Mouse (Mus musculus) midbrain, embryonic 11.5 days (tissue): ENCODE measurements around the gene Chmp1a. TPM values are rescaled to one million over a fixed set of nuclear protein-coding genes. Genes with fewer than 3 reads are reported as not detected.
"Not testable (repeated sequence)": the region's sequence is repeated elsewhere in the genome, so short reads cannot be mapped to it uniquely, and the experiment has no call there.

Experiments
- ATAC-seq: fragments of 200-750 bp; cut with Nextera tagmentation; 2 replicates; pipeline ENCODE4 v1.8.0; 2017; ENCODE audit warnings: moderate TSS enrichment, moderate library complexity; ENCODE audit not compliant: low FRiP score
- DNase-seq: peaks from one replicate; pipeline ENCODE4 v3.0.0; 2015; ENCODE audit warnings: low spot score; ENCODE audit errors: missing footprints
- H3K27ac ChIP-seq: fragments of 300-500 bp; sonication (generic); 2 replicates; pipeline ENCODE4 v1.5.1; 2014; ENCODE audit warnings: low read depth, low read length
- H3K27me3 ChIP-seq: fragments of 300-500 bp; sonication (generic); 2 replicates; pipeline ENCODE4 v1.6.1; 2014; ENCODE audit warnings: mild to moderate bottlenecking, low read length, moderate library complexity, mixed read lengths; ENCODE audit not compliant: control insufficient read depth, insufficient read depth
- H3K36me3 ChIP-seq: fragments of 300-500 bp; sonication (generic); 2 replicates; pipeline ENCODE4 v1.6.1; 2014; ENCODE audit warnings: mild to moderate bottlenecking, low read length, moderate library complexity, mixed read lengths; ENCODE audit not compliant: control insufficient read depth, insufficient read depth
- H3K4me1 ChIP-seq: fragments of 300-500 bp; sonication (generic); 2 replicates; pipeline ENCODE4 v1.6.1; 2014; ENCODE audit warnings: low read length; ENCODE audit not compliant: control insufficient read depth, insufficient read depth
- H3K4me2 ChIP-seq: fragments of 300-500 bp; sonication (generic); 2 replicates; pipeline ENCODE4 v1.6.1; 2014; ENCODE audit warnings: mild to moderate bottlenecking, moderate library complexity
- H3K4me3 ChIP-seq: fragments of 300-500 bp; sonication (generic); 2 replicates; pipeline ENCODE4 v1.5.1; 2014; ENCODE audit warnings: low read depth, low read length
- H3K9ac ChIP-seq: fragments of 300-500 bp; sonication (generic); 2 replicates; pipeline ENCODE4 v1.6.1; 2014; ENCODE audit warnings: low read length
- H3K9me3 ChIP-seq: fragments of 300-500 bp; sonication (generic); 2 replicates; pipeline ENCODE4 v1.6.1; 2016; ENCODE audit warnings: low read length; ENCODE audit not compliant: control insufficient read depth
- WGBS: fragments of 180-500 bp; shearing (Covaris S2); extraction: QIAGEN DNeasy Blood & Tissue Kit; methylation state at CpG from one replicate; pipeline ENCODE4 v1.1.7; 2014; 5-methylcytosine and 5-hydroxymethylcytosine counted together
- polyA plus RNA-seq: library from polyadenylated mRNA; unstranded; fragments of >200 nt; fragmentation: Nextera tagmentation; extraction: Ambion mirVana; gene quantifications from 2 replicates; pipeline ENCODE4 v1.2.1, GENCODE M21; 2014

The Chmp1a gene
- 92.7 and 104 TPM in 2 replicates for polyA plus RNA-seq

DNA sequence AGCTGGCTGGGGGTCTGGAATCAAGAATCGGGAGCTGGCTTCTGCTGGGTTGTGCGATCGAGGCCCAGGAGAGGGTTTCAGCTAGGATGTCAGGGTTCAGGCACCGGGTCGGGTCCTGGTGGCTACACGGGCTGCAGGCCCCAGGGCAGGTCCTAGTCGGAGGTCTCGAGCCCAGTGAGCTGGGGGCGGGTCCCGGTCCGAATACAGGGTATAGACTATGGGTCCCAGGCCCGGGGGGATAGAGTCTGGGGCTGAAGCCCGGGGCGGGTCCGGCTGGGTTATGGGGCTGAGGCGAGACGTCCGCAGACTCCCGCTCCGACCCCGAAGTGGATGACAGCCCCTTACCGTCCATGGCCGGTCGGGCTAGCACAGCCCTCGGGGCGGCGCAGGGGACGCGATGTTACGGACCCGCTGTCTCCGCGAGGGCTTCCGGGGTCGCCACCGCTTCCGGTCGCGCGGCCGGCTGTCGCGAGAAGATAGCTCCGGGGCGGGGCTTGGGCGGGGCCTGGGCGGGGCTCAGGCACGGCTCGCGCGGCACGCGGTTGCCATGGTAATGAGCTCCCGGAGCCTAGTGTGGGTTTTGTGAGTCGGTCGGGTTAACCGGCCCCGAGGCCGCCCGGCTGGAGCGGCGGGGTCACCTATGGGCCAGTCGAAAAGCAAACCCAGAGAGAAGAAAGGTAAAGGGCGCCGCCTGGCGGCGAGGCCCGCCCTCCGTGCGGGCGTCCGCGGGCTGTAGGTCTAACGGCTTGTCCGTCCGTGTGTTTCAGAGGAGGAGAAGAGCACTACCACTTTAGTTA lies at the start of gene Chmp1a, which contains the start of gene Spata33:
TSS of gene Chmp1a (minus strand) at position 443 of the 797 bp plus-strand sequence.
TSS of gene Spata33 (plus strand) at position 512 of the 797 bp plus-strand sequence.
- H3K4me3 ChIP-seq = peak within 1 kb of the TSS; percentile 89
- DNase-seq = peak; percentile 99
- ATAC-seq = peak; percentile 98
- peak within 1 kb of the TSS; percentile 92 for H3K9ac ChIP-seq
- peaks cover 13% of the 10 kb centered on the region for H3K36me3 ChIP-seq
- peak within 1 kb of the TSS; percentile 74 for H3K4me2 ChIP-seq
- H3K4me1 ChIP-seq = peaks cover 16% of the 10 kb centered on the region
- no peaks in the 10 kb centered on the region for H3K27me3 ChIP-seq
- WGBS = 1% methylated on average over 76 of the region's 76 CpGs
- peak within 1 kb of the TSS; percentile 62; the same call in 1 of the 2 replicates for H3K27ac ChIP-seq
- H3K9me3 ChIP-seq = no peaks in the 10 kb centered on the region

DNA sequence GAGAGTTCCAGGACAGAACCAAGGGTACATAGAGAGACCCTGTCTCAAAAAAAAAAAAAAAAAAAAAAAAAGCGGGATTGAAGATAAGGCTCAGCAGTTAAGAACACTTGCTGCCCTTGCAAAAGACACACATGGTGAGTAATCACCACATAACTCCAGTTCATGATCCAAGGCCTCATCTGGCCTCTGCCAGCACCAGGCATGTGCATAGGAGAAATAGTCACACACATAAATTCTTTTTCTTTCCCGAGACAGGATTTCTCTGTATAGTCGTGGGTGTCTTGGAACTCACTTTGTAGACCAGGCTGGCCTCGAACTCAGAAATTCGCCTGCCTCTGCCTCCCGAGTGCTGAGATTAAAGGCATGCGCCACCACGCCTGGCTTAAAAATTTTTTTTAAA lies 45.0 kb upstream of the Chmp1a start:
- not testable (repeated sequence) for H3K36me3 ChIP-seq, H3K9ac ChIP-seq, H3K4me2 ChIP-seq, H3K27me3 ChIP-seq, H3K27ac ChIP-seq, H3K9me3 ChIP-seq, ATAC-seq, DNase-seq, H3K4me3 ChIP-seq
- peaks cover 15% of the 10 kb centered on the region for H3K4me1 ChIP-seq
- 94% methylated on average over 8 of the region's 8 CpGs for WGBS

DNA sequence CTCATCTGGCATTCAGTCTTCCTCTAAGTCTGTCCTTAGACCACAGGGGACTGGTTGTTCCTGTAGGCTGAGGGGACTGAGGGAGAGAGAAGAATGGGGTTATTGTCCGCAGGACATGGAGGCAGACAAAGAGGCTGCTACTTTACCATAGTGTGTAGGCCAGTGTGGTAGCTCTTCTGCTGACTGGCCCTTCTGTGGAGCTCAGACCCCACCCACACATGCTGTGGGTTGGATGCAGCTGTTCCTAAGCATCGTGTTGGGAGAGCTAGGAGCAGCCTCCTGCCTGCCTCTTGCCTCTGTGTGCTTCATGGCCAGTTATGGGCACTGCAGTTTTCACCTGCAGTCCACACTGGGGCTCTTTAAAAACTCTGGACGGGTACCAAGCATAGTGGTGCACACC lies 44.6 kb upstream of the Chmp1a start:
- Histone ChIP-seq H3K9me3 (no peaks in the 10 kb centered on the region), H3K27ac (no peak overlapping the region), H3K36me3 (peaks cover 10% of the 10 kb centered on the region; the same call in 1 of the 2 replicates), H3K4me2 (no peak overlapping the region), H3K4me3 (no peak overlapping the region), H3K4me1 (peaks cover 15% of the 10 kb centered on the region), H3K9ac (no peak overlapping the region), H3K27me3 (no peaks in the 10 kb centered on the region)
- 76% methylated on average over 3 of the region's 3 CpGs for WGBS
- no peak for ATAC-seq
- DNase-seq = peak; percentile 39

DNA sequence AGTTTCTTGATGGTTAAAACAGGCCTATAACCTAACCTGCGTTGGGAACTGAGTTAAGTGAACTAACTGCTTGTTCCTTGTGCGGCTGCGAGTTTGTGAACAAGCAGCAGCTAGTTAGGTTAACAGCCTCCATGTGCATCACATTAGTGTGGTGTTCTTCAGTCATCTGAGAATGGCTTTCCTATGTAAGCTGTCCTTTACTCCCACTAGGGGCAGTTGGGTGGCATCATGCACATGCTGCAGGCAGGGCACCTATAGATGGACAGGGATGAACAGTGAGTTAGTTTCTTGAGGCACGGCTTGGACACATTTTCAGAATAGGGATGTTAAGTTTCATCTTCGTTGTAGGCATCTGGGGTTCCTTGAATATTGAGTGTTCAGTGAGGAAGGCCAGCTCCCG lies 42.6 kb upstream of the Chmp1a start:
- Histone ChIP-seq H3K9me3 (no peaks in the 10 kb centered on the region), H3K4me2 (peak overlapping the region; percentile 96), H3K27ac (no peak overlapping the region), H3K4me3 (peak overlapping the region; percentile 97), H3K4me1 (peaks cover 15% of the 10 kb centered on the region), H3K9ac (peak overlapping the region; percentile 97), H3K27me3 (no peaks in the 10 kb centered on the region), H3K36me3 (peaks cover 15% of the 10 kb centered on the region; the same call in 1 of the 2 replicates)
- ATAC-seq (no peak), DNase-seq (peak; percentile 8)
- 75% methylated on average over 6 of the region's 6 CpGs for WGBS

DNA sequence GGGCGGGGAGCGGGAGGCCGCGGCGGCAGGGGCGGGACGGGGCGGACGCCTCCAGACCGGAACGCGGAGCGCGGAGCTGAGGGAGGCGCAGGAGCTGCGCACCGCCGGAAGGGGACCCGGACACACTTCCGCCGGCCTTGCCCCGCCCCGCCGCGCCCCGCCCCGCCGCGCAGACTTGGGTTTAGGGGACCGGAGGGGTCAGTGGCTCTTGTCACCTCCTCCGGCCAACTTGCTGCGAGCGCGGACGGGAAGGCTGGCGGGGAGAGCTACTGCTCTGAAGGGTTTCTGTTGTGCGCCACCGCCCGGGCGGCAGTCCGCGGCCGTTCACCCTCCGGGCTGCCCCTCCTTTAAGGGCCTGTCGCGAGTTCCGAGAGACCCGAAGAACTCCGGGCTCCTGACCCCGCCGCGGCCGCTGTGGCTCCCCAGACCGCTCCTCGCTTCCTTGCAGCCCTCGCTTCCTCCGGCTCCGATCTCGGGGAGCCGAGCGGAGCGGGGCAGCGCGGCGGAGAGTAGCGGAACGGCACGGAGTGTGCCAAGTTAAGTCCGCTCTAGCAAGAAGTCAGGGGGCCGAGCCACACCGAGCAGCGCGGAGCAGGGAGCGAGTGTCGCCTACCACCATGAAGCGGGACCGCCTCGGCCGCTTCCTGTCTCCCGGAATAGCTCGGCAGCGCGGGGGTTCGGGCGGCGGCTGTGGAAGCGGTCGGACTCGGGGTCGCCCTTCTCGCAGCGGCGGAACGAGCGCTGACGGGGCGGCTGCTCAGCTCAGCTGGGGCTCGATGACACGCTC lies 41.7 kb upstream of the Chmp1a start, which contains the start of the genes Zfp276 and Vps9d1:
TSS of gene Zfp276 (plus strand) at position 97 of the 787 bp plus-strand sequence.
TSS of gene Vps9d1 (minus strand) at position 250 of the 787 bp plus-strand sequence.
- peak; percentile 98 for DNase-seq
- peaks cover 16% of the 10 kb centered on the region; the same call in 1 of the 2 replicates for H3K36me3 ChIP-seq

DNA sequence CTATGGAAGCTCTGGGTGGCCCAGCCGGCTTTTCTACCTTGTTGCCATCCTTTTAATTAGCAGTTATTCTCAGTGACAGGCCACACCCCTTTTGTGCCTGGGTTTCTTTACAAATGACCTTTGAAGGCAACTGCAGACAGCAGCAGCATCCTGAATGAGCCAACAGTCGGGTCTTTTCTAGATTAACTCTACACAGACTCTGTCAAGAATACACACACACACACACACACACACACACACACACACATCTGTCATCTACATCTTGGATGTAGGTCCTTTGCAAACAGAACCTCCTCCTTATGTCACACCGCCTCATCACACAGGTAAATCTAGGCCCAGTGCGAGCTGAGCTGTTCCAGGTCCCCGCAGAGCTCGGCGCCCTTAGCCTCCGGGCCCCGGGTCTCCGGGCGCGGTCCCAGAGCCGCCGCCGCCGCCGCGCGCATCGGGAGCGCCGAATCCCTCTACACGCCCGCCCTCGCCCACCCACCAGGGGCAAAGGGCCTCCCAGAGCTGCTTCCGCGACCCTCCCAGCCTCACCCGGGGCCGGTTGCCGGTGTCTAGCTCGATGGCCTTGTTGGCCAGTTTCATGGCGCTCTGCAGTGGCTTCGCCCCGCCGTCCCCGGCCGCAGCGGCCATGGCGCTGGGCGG lies 41.0 kb upstream of the Chmp1a start:
- DNase-seq = no peak
- under 1% methylated on average over 32 of the region's 40 CpGs for WGBS
- H3K36me3 ChIP-seq = peaks cover 19% of the 10 kb centered on the region; the same call in 1 of the 2 replicates

More for the DNA sequence above, 41.7 kb upstream of the Chmp1a start, which contains the start of the genes Zfp276 and Vps9d1:
- H3K27ac ChIP-seq = peak within 1 kb of the TSS; percentile 75; the same call in 1 of the 2 replicates
- peaks cover 15% of the 10 kb centered on the region for H3K4me1 ChIP-seq
- H3K4me2 ChIP-seq = peak within 1 kb of the TSS; percentile 96
- WGBS = under 1% methylated on average over 84 of the region's 99 CpGs
- ATAC-seq = peak; percentile 96
- H3K9ac ChIP-seq = peak within 1 kb of the TSS; percentile 97
- no peaks in the 10 kb centered on the region for H3K27me3 ChIP-seq
- H3K9me3 ChIP-seq = no peaks in the 10 kb centered on the region
- peak within 1 kb of the TSS; percentile 97 for H3K4me3 ChIP-seq

DNA sequence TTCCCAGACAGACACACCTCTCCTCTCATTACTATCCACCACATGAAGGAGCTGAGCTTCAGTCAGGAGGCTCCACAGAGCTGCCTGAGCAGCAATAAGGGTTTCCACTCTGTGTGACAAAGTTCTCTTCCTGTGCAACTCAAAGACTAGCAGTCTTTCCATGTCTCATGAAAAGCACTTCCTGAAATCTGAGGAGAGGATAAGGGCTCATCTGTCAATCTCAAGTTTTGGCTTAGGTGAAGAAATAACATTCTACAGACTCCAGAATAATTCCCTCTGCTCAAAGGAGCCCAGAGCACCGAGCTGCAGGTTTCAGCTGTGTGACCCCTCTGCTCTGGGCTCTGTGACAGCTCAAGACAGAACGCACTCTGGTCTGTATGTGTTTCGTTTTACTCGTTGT lies 40.4 kb upstream of the Chmp1a start:
- no peak for ATAC-seq
- Histone ChIP-seq H3K4me2 (peak overlapping the region; percentile 96), H3K9me3 (no peaks in the 10 kb centered on the region), H3K4me3 (peak overlapping the region; percentile 97), H3K9ac (peak overlapping the region; percentile 97), H3K4me1 (peaks cover 15% of the 10 kb centered on the region), H3K27me3 (no peaks in the 10 kb centered on the region), H3K27ac (no peak overlapping the region), H3K36me3 (peaks cover 19% of the 10 kb centered on the region)
- DNase-seq = no peak
- 71% methylated on average over 4 of the region's 4 CpGs for WGBS

More for the DNA sequence above, 41.0 kb upstream of the Chmp1a start:
- no peaks in the 10 kb centered on the region for H3K9me3 ChIP-seq
- H3K27me3 ChIP-seq = no peaks in the 10 kb centered on the region
- no peak; the same call in none of the 2 replicates for ATAC-seq
- H3K27ac ChIP-seq = peak overlapping the region; percentile 75; the same call in 1 of the 2 replicates
- peak overlapping the region; percentile 96 for H3K4me2 ChIP-seq
- H3K4me3 ChIP-seq = peak overlapping the region; percentile 97
- peaks cover 15% of the 10 kb centered on the region for H3K4me1 ChIP-seq
- H3K9ac ChIP-seq = peak overlapping the region; percentile 97

DNA sequence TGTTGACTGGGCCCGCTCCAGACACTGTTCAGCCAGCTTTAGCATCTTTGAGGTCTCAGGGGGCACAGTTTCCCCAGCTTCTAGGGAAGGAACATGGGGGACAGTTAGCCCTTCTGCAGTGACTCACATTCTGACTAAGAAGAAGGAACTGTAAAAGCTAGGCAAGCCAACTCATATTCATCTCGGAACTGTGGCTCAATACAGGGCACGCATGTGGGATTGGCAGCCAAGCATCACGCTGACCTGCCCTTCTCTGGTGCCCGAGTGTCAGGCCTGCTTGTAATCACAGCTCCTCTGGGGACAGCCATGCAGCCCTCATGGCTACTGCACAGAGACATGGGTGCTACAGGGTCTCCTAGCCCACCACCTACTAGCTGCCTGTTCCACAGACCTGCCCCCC lies 38.4 kb upstream of the Chmp1a start:
- H3K9me3 ChIP-seq = no peaks in the 10 kb centered on the region
- H3K36me3 ChIP-seq = peaks cover 25% of the 10 kb centered on the region
- peak; percentile 54 for DNase-seq
- ATAC-seq = no peak
- H3K27ac ChIP-seq = no peak overlapping the region
- H3K9ac ChIP-seq = no peak overlapping the region
- no peak overlapping the region for H3K4me2 ChIP-seq
- 95% methylated on average over 5 of the region's 5 CpGs for WGBS
- no peaks in the 10 kb centered on the region for H3K27me3 ChIP-seq
- peaks cover 15% of the 10 kb centered on the region for H3K4me1 ChIP-seq
- no peak overlapping the region for H3K4me3 ChIP-seq
